Mouse (Mus musculus): ENCODE measurements around the gene Lhx6.

Gene Lhx6

DNA sequence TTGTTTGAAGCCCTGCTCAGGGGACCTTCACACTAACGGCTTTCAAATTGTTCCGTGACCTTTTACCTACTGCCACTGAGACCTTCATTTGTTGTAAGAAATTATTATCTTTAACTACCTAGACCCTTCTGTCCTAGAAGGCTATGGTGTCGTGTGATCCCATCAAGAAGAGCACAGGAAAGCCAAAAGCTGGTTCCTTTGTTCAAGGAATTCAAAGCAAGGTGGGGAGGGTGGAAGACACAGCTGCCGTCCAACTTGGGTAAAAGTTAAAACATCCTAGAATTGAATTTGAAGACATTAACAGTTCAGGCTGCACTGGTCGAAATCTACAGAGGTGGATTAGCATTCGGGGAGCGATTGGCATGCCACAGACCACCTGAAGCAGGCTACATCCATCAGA lies 71.2 kb downstream of the Lhx6 start:
- no peak for DNase-seq

DNA sequence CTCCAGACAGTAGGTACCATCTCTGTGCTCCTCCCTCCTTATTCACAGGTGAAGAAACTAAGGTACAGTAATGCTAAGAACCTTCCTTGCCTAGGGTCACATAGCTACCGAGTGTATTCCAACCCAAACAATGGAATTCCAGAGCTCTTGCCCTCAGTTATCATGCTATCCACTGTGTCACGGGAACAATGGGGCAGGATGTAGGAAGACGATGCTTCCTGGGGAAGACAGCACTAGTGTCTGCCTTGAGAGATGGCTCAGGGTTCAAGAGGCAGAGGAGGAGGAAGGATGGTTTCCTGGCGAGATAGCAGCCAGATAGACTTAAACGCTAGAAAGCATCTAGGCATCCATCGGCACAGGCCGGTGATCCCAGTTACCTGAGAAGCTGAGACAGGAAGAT lies 72.3 kb downstream of the Lhx6 start:
- no peak for DNase-seq
